Mouse (Mus musculus): ENCODE measurements around the gene Tas2r122. TPM values are rescaled to one million over a fixed set of nuclear protein-coding genes. Genes with fewer than 3 reads are reported as not detected.
"Not testable (repeated sequence)": the region's sequence is repeated elsewhere in the genome, so short reads cannot be mapped to it uniquely, and the experiment has no call there.

Tas2r122 gene
- not detected for total RNA-seq (2021)

DNA sequence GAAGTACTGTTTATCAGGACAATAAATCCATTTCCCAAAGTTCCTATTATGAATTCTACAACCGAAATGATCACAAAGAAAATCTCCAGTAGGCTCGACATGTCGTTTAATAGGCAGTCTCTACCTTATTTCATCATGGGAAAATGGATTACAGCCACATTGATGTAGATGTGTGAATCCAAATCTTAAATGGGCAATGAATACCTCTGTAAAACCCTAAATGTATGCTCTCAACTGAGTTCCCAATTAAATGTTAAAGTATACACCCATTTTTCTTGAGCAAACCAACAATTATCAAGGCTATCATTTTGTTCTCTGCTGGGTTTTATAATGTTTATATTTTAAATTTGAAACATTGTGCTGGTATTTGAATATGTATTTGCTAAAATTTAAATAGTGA is at the start of gene Tas2r122:
Tas2r122 (minus strand) TSS at position 101 of the 400 bp plus-strand sequence.
- DNase-seq (ENCODE audit: extremely low spot score in 1 of 2, low spot score in 1 of 2) = no peak

- DNase-seq (ENCODE audit: extremely low spot score in 1 of 2, low spot score in 1 of 2) = no peak
Measured at GRCm38 (mm10) chr6:132754430-132754829, 42.7 kb upstream of the Tas2r122 start, which contains the start of gene Tas2r124. TSS of gene Tas2r124 (plus strand) at chr6:132754730.

DNA sequence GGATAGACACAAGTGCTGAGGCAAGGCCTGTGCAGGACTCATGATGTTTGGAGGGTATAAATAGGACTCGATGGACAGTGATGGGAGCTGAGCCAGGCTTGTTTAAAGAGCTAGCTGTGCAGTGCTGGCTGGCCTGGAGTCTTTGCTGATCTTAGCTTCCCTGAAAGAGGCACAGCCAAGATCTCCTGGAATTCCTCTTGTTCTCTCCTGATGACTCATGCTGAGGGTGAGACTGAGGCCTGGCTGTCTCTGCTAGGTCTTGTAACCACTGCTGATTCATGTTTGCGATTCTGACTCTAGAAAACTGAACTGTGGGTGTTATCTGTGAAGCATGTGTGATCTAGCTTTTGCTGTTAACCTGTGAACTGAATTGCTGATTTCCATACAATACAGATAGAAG is 38.5 kb upstream of the Tas2r122 start:
- DNase-seq (ENCODE audit: extremely low spot score in 1 of 2, low spot score in 1 of 2) = no peak

GRCm38 (mm10) chr6:132737935-132738334 is 26.2 kb upstream of the Tas2r122 start, which contains the start of gene Tas2r115:
TSS of gene Tas2r115 (minus strand) at chr6:132738035.
- no peak for DNase-seq (ENCODE audit: extremely low spot score in 1 of 2, low spot score in 1 of 2)

DNA sequence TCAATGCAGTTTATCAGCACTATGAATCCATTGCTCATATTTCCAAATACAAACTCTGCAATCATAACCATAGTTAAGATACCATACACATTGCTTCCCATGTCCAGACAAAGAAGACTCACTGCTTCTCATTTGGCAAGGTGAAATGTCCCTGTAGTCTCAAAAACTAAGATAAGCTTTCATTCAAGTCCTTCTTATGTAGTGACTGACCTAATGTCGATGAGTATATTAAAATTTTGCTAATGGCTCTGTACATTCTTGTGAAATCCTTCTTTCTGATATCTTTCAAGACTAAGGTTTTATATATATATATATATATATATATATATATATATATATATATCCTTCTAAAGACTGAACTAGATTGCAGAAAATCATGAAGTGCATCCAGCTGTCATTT is 10.8 kb downstream of the Tas2r122 start, which contains the start of gene Tas2r121:
Tas2r121 (minus strand) TSS at position 101 of the 400 bp plus-strand sequence.
- DNase-seq (ENCODE audit: extremely low spot score in 1 of 2, low spot score in 1 of 2) = no peak

- DNase-seq (ENCODE audit: extremely low spot score in 1 of 2, low spot score in 1 of 2) = not testable (repeated sequence)
Measured at GRCm38 (mm10) chr6:132691596-132691995, 20.1 kb downstream of the Tas2r122 start.

Other genes starting within 250 kb of the Tas2r122 start
- not detected for gene Prh1, start 142.1 kb downstream of the Tas2r122 start, total RNA-seq (2021)
- not detected for gene Prp2, start 116.0 kb downstream of the Tas2r122 start, total RNA-seq (2021)
- gene A630073D07Rik, start 60.4 kb downstream of the Tas2r122 start, total RNA-seq (2021) = not detected
- gene Tas2r120, start 55.0 kb downstream of the Tas2r122 start, total RNA-seq (2021) = not detected
- not detected for gene Tas2r121, start 10.9 kb downstream of the Tas2r122 start, total RNA-seq (2021)
- not detected for gene Tas2r115, start 26.1 kb upstream of the Tas2r122 start, total RNA-seq (2021)
- gene Tas2r124, start 42.8 kb upstream of the Tas2r122 start, total RNA-seq (2021) = not detected
- gene Tas2r102, start 50.2 kb upstream of the Tas2r122 start, total RNA-seq (2021) = not detected
- gene Tas2r136, start 66.2 kb upstream of the Tas2r122 start, total RNA-seq (2021) = not detected
- not detected for gene Tas2r117, start 90.9 kb upstream of the Tas2r122 start, total RNA-seq (2021)
- not detected for gene Tas2r123, start 135.2 kb upstream of the Tas2r122 start, total RNA-seq (2021)
- not detected for gene Tas2r116, start 143.5 kb upstream of the Tas2r122 start, total RNA-seq (2021)
- not detected for gene Tas2r110, start 156.1 kb upstream of the Tas2r122 start, total RNA-seq (2021)
- gene Tas2r113, start 181.1 kb upstream of the Tas2r122 start, total RNA-seq (2021) = not detected
- not detected for gene Tas2r125, start 197.7 kb upstream of the Tas2r122 start, total RNA-seq (2021)
- gene Tas2r129, start 239.2 kb upstream of the Tas2r122 start, total RNA-seq (2021) = not detected
- not detected for gene Tas2r131, start 246.0 kb upstream of the Tas2r122 start, total RNA-seq (2021)

All from layer of hippocampus, postnatal 25 days (tissue).